12 mouse cellular contexts compared by ENCODE assay signal in genomic region chr17:13329967-13330366, GRCm38 (mm10). TPM values are rescaled to one million over a fixed set of nuclear protein-coding genes. Genes with fewer than 3 reads are reported as not detected.
"Had no signal": no experiment of that assay in that cellular context is flagged by ENCODE, and none has a peak within 500 bp of the region (broad histone marks: within the 10 kb centered on the region; RNA-seq: fewer than 3 reads in every experiment).

No protein-coding gene starts in this region.

RNA-seq across cellular contexts. Expression of gene Tcp10c, which starts 24.4 kb away (rescaled TPM):
- total RNA-seq: left cerebral cortex, postnatal 10 days; left cerebral cortex, postnatal 4 days; neutrophil, adult 5-6 weeks had no signal
- polyA plus RNA-seq: intestine, postnatal 0 days; large intestine, adult 2 months; limb, embryonic 13.5 days; liver, embryonic 11.5 days; liver, embryonic 15.5 days; lung, adult 2 months; macrophage; midbrain, embryonic 16.5 days; urinary bladder, adult 2 months had no signal
